Mouse (Mus musculus) testis, adult 2 months (tissue): ENCODE results near the gene Neurl1a. TPM values are rescaled to one million over a fixed set of nuclear protein-coding genes. Genes with fewer than 3 reads are reported as not detected.

ENCODE experiments used
- H3K27ac ChIP-seq: fragments of 200-500 bp; 2 replicates; pipeline ENCODE4 v1.5.1; 2012; ENCODE audit warnings: low read depth, low read length; ENCODE audit not compliant: control insufficient read depth, insufficient read depth
- H3K27me3 ChIP-seq: fragments of 200-500 bp; 2 replicates; pipeline ENCODE4 v1.6.1; 2012; ENCODE audit warnings: mild to moderate bottlenecking, low read length, moderate library complexity; ENCODE audit not compliant: control insufficient read depth, insufficient read depth
- H3K36me3 ChIP-seq: fragments of 200-500 bp; 2 replicates; pipeline ENCODE4 v1.6.1; 2012; ENCODE audit warnings: mild to moderate bottlenecking, low read length; ENCODE audit not compliant: control insufficient read depth, insufficient read depth
- H3K4me1 ChIP-seq: fragments of 200-500 bp; 2 replicates; pipeline ENCODE4 v1.6.1; 2012; ENCODE audit warnings: low read length; ENCODE audit not compliant: control insufficient read depth, insufficient read depth
- H3K4me3 ChIP-seq: fragments of 200-500 bp; 2 replicates; pipeline ENCODE4 v1.5.1; 2012; ENCODE audit warnings: low read depth, mild to moderate bottlenecking, low read length, moderate library complexity, mixed read lengths; ENCODE audit not compliant: control insufficient read depth
- CTCF ChIP-seq: fragments of 200-500 bp; IDR thresholded peaks from 2 replicates; pipeline ENCODE4 v1.5.1; 2012; ENCODE audit warnings: low read depth, mild to moderate bottlenecking, inconsistent platforms, low read length, moderate library complexity; ENCODE audit not compliant: control insufficient read depth, insufficient read depth, insufficient replicate concordance
- POLR2A ChIP-seq: fragments of 200-500 bp; IDR thresholded peaks from 2 replicates; pipeline ENCODE4 v1.6.1; 2012; ENCODE audit warnings: low read depth, mild to moderate bottlenecking, inconsistent platforms, low read length, moderate library complexity; ENCODE audit not compliant: control insufficient read depth
- polyA plus RNA-seq: library from polyadenylated mRNA; depleted of rRNA; stranded (reverse); fragments of >200 nt; gene quantifications from 2 replicates; pipeline ENCODE4 v1.2.3, GENCODE M21; 2012

The Neurl1a gene
- polyA plus RNA-seq, 1 experiment, result 37.0 TPM

GRCm38 (mm10) chr19:47180011-47180410 lies 1.4 kb downstream of the Neurl1a start:
- Histone ChIP-seq H3K36me3 (no peaks in the 10 kb centered on the region), H3K27ac (no peak overlapping the region), H3K4me1 (peaks cover 9% of the 10 kb centered on the region), H3K4me3 (peak overlapping the region; percentile 72), H3K27me3 (no peaks in the 10 kb centered on the region)
- TF ChIP-seq CTCF, result no peak
- TF ChIP-seq POLR2A, result no peak

GRCm38 (mm10) chr19:47184221-47184620 lies 5.6 kb downstream of the Neurl1a start:
- TF ChIP-seq CTCF (no peak), POLR2A (no peak)
- H3K27me3 ChIP-seq, result no peaks in the 10 kb centered on the region
- no peaks in the 10 kb centered on the region for H3K36me3 ChIP-seq
- no peak overlapping the region for H3K4me3 ChIP-seq
- H3K4me1 ChIP-seq, result peaks cover 6% of the 10 kb centered on the region
- no peak overlapping the region for H3K27ac ChIP-seq

DNA sequence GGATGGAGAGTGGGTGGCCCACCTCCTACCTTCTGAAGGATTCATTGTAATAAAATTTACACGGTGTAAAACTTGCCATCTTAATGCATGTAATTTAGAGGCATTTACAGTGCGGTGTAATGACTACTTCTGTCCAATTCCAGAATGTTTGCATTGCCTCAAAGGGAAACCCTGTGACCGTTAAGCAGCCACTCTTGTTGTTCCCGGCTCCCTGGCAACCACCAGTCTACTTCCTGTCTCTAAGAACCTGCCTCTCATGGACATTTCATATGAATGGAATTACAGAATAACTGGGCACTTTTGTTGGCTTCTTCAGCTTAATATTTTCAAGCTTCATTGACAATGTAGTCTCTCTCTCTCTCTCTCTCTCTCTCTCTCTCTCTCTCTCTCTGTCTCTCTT lies 6.1 kb downstream of the Neurl1a start:
- Histone ChIP-seq H3K4me3 (no peak overlapping the region), H3K27me3 (no peaks in the 10 kb centered on the region), H3K4me1 (peaks cover 3% of the 10 kb centered on the region), H3K27ac (no peak overlapping the region), H3K36me3 (no peaks in the 10 kb centered on the region)
- TF ChIP-seq POLR2A (no peak), CTCF (no peak)

DNA sequence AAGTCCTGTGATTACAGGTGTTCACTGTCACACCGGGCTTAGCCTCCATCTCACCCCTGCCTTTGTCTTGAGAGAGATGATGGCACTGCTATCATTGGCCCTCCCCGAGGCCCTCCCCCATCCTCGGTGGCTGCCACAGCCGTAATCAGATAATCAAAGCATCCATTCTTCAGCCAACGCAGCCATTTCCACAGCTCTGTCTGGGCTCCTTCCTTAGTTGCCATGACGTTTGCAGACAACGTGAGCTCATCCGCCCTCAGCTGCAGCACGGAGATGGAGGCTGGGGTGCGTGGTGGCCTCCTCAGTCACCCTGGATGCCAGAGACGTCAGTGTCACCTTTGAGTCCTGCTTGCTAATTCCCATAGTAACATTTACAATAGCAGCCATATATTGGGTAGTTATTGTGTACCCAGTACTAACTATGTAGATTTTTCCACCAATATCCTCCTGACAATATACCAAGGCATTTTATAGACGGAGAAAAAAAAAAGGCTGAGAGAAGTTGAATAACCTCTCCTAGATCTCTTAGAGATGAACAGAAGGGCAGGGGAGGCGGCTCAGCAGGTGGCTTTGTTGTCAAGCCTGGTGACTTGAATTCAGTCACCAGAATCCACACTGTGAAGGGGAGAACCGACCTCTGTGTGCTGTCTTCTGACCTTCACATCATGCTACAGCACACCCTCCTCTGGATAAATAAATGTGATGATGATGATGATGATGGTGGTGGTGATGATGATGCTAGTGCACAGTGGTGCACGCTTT lies 8.1 kb downstream of the Neurl1a start:
- Histone ChIP-seq H3K36me3 (no peaks in the 10 kb centered on the region), H3K27ac (no peak overlapping the region), H3K27me3 (no peaks in the 10 kb centered on the region)

DNA sequence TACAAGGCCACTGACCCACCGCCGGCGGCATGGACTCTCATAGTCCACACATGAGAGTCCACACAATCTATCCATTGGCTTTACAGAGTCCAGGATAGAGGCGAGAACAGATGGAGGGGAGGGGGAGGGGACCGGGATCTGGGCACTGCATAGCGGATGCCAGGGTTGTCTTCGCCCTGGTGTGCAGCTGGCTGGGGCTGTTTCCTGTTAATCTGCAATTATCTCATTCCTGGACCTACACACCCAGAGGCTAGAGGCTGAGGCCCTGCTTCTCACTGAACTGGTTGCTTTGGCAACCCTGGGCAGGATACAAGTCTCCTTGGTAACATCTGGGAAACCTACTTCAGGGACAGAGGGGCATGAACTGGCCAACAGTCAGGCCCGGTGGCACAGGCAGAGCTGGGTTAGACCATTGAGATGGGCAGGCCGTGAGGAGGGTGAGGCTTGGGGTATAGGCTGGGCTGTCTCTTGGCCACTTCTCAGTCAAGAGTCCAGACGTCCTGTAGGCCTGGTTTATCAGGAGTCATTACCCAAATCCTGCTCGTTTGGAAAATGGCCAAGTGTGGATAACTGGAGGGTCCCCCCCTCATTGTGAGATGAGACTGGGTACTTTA lies 10.0 kb downstream of the Neurl1a start:
- Histone ChIP-seq H3K27me3 (no peaks in the 10 kb centered on the region), H3K27ac (no peak overlapping the region)
- TF ChIP-seq CTCF (no peak), POLR2A (no peak)

More for the DNA sequence above, 8.1 kb downstream of the Neurl1a start:
- H3K4me3 ChIP-seq, result no peak overlapping the region
- no peak for TF ChIP-seq POLR2A
- TF ChIP-seq CTCF, result no peak
- peaks cover 3% of the 10 kb centered on the region for H3K4me1 ChIP-seq

DNA sequence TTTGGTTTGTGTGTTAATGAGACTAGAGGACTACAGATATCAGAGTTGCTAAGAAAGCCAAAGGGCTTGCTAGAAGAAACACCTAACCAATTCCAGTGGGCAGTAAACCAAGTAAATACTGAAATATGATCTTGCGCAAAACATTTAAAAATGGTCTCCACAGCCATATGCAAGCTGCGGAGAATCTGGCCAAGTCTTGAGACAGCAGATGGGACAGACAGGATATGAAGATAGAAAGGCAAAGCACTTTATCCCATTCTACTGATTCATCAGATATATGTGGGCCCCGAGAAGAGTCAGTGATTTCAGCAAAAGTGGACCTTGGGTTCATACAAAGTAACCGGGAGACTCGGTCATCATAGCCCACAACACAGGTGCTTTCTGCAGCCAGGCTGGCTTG lies 13.5 kb downstream of the Neurl1a start:
- Histone ChIP-seq H3K27me3 (no peaks in the 10 kb centered on the region), H3K4me3 (no peak overlapping the region), H3K27ac (no peak overlapping the region), H3K4me1 (peaks cover 3% of the 10 kb centered on the region), H3K36me3 (no peaks in the 10 kb centered on the region)
- TF ChIP-seq POLR2A, result no peak
- TF ChIP-seq CTCF, result no peak

More for the DNA sequence above, 10.0 kb downstream of the Neurl1a start:
- peaks cover 3% of the 10 kb centered on the region for H3K4me1 ChIP-seq
- no peaks in the 10 kb centered on the region for H3K36me3 ChIP-seq
- H3K4me3 ChIP-seq, result no peak overlapping the region

- H3K4me3 ChIP-seq, result no peak overlapping the region
- TF ChIP-seq CTCF (no peak), POLR2A (no peak)
- no peaks in the 10 kb centered on the region for H3K4me1 ChIP-seq
- H3K27me3 ChIP-seq, result no peaks in the 10 kb centered on the region
- no peaks in the 10 kb centered on the region for H3K36me3 ChIP-seq
- no peak overlapping the region for H3K27ac ChIP-seq
Observed at GRCm38 (mm10) chr19:47198671-47199350, 20.2 kb downstream of the Neurl1a start.
